8 mouse cellular contexts compared by ENCODE assay signal in genomic region chr15:12680750-12681149, GRCm38 (mm10). TPM values are rescaled to one million over a fixed set of nuclear protein-coding genes. Genes with fewer than 3 reads are reported as not detected.
DNase-seq lines count a peak whose midpoint lies in the region; ATAC-seq lines count a peak whose summit lies in the region.

No protein-coding gene starts in this region.

- H3K9me3 ChIP-seq in heart, embryonic 11.5 days (replicated peaks; ENCODE audit: control insufficient read depth, low read length): 0 out of 2 replicates have a peak, but pooled peaks cover 3% of the 10 kb centered on the region
- 0 out of 2 replicates have a peak, but pooled peaks cover 3% of the 10 kb centered on the region for H3K9me3 ChIP-seq in embryonic facial prominence, embryonic 14.5 days (ENCODE audit: control insufficient read depth, low read length)
- peaks cover 5% of the 10 kb centered on the region; the same call in 1 of the 2 replicates for H3K9me3 ChIP-seq in midbrain, embryonic 14.5 days (ENCODE audit: control insufficient read depth, low read length)
- no peaks in the 10 kb centered on the region; the same call in 1 of the 2 replicates for H3K9me3 ChIP-seq in midbrain, embryonic 10.5 days (replicated peaks)

- no peak overlapping the region for H3K4me3 ChIP-seq in heart, embryonic 11.5 days (ENCODE audit: low read depth, low read length)
- no peak overlapping the region for H3K4me3 ChIP-seq in embryonic facial prominence, embryonic 14.5 days (ENCODE audit: low read depth, low read length)
- no peak overlapping the region for H3K4me3 ChIP-seq in midbrain, embryonic 14.5 days (replicated peaks; ENCODE audit: low read depth, low read length)
- no peak overlapping the region for H3K4me3 ChIP-seq in midbrain, embryonic 10.5 days

- H3K9ac ChIP-seq in heart, embryonic 11.5 days (ENCODE audit: low read depth, low read length): no peak overlapping the region
- no peak overlapping the region for H3K9ac ChIP-seq in embryonic facial prominence, embryonic 14.5 days (ENCODE audit: low read depth, low read length)
- H3K9ac ChIP-seq in midbrain, embryonic 14.5 days (replicated peaks; ENCODE audit: low read length): no peak overlapping the region

- peak; percentile 22 for DNase-seq in heart, adult 18-20 months
- DNase-seq in embryonic facial prominence, embryonic 14.5 days (ENCODE audit: low spot score): peak; percentile 91
- DNase-seq in kidney, postnatal 10 days: peak; percentile 89
- DNase-seq in lung, postnatal 4 days: peak; percentile 49 to 72
- no peak for DNase-seq in thymus, postnatal 36 days
- DNase-seq in midbrain, embryonic 14.5 days: no peak
- DNase-seq in midbrain, embryonic 10.5 days (ENCODE audit: low spot score): no peak

- no peak for ATAC-seq in heart, embryonic 11.5 days (replicated peaks; ENCODE audit: insufficient number of reproducible peaks, low FRiP score, low TSS enrichment)
- ATAC-seq in embryonic facial prominence, embryonic 14.5 days (ENCODE audit: low read depth): peak; percentile 91
- no peak for ATAC-seq in midbrain, embryonic 14.5 days (ENCODE audit: low FRiP score, low TSS enrichment)

- H3K4me1 ChIP-seq in heart, embryonic 11.5 days (ENCODE audit: control insufficient read depth, insufficient read depth, low read length): no peaks in the 10 kb centered on the region
- peaks cover 27% of the 10 kb centered on the region for H3K4me1 ChIP-seq in embryonic facial prominence, embryonic 14.5 days (ENCODE audit: control insufficient read depth, insufficient read depth, low read length)
- 0 out of 2 replicates have a peak, but pooled peaks cover 4% of the 10 kb centered on the region for H3K4me1 ChIP-seq in midbrain, embryonic 14.5 days (ENCODE audit: control insufficient read depth, insufficient read depth, low read length)
- peaks cover 7% of the 10 kb centered on the region; the same call in 1 of the 2 replicates for H3K4me1 ChIP-seq in midbrain, embryonic 10.5 days

- 52% methylated on average over 7 of the region's 7 CpGs for WGBS in heart, embryonic 11.5 days (ENCODE audit: insufficient replicate concordance)
- 19% methylated on average over 7 of the region's 7 CpGs for WGBS in embryonic facial prominence, embryonic 14.5 days
- WGBS in midbrain, embryonic 14.5 days: 82% methylated on average over 7 of the region's 7 CpGs
- 77% methylated on average over 7 of the region's 7 CpGs for whole genome bisulfite sequencing in midbrain, embryonic 10.5 days

- H3K4me2 ChIP-seq in heart, embryonic 11.5 days: no peak overlapping the region
- peak overlapping the region; percentile 34 for H3K4me2 ChIP-seq in embryonic facial prominence, embryonic 14.5 days (ENCODE audit: low read depth, low read length)
- no peak overlapping the region for H3K4me2 ChIP-seq in midbrain, embryonic 14.5 days (ENCODE audit: low read length)

- no peak overlapping the region for H3K27ac ChIP-seq in heart, embryonic 11.5 days (ENCODE audit: low read depth, low read length)
- peak overlapping the region; percentile 79 for H3K27ac ChIP-seq in embryonic facial prominence, embryonic 14.5 days (replicated peaks; ENCODE audit: low read depth, low read length)
- H3K27ac ChIP-seq in midbrain, embryonic 14.5 days (replicated peaks; ENCODE audit: low read depth, low read length): no peak overlapping the region
- H3K27ac ChIP-seq in midbrain, embryonic 10.5 days (replicated peaks): no peak overlapping the region

- H3K27me3 ChIP-seq in heart, embryonic 11.5 days (ENCODE audit: control insufficient read depth, insufficient read depth, low read length): no peaks in the 10 kb centered on the region
- H3K27me3 ChIP-seq in embryonic facial prominence, embryonic 14.5 days (replicated peaks; ENCODE audit: control insufficient read depth, insufficient read depth, low read length): no peaks in the 10 kb centered on the region
- no peaks in the 10 kb centered on the region for H3K27me3 ChIP-seq in midbrain, embryonic 14.5 days (ENCODE audit: control insufficient read depth, insufficient read depth, low read length)
- no peaks in the 10 kb centered on the region for H3K27me3 ChIP-seq in midbrain, embryonic 10.5 days (ENCODE audit: low read depth, poor library complexity, severe bottlenecking)

- no peaks in the 10 kb centered on the region for H3K36me3 ChIP-seq in heart, embryonic 11.5 days (ENCODE audit: control insufficient read depth, insufficient read depth, low read length)
- no peaks in the 10 kb centered on the region for H3K36me3 ChIP-seq in embryonic facial prominence, embryonic 14.5 days (ENCODE audit: control insufficient read depth, insufficient read depth, low read length)
- H3K36me3 ChIP-seq in midbrain, embryonic 14.5 days (ENCODE audit: control insufficient read depth, insufficient read depth, low read length): no peaks in the 10 kb centered on the region
- peaks cover 5% of the 10 kb centered on the region; the same call in 1 of the 2 replicates for H3K36me3 ChIP-seq in midbrain, embryonic 10.5 days

RNA-seq across cellular contexts. Expression of gene Pdzd2, which starts 59.0 kb away (rescaled TPM):
- total RNA-seq in heart, adult 18-20 months (2021): 10 to 100 TPM; 68.0 to 82.0 TPM
- 9.7 and 12.5 TPM in 2 replicates for polyA plus RNA-seq in heart, embryonic 11.5 days (2014; fragmentation: Nextera tagmentation; extraction: Ambion mirVana)
- 22.3 and 28.0 TPM in 2 replicates for polyA plus RNA-seq in embryonic facial prominence, embryonic 14.5 days (2014; fragmentation: Nextera tagmentation; extraction: Ambion mirVana)
- polyA plus RNA-seq in midbrain, embryonic 14.5 days (2014; fragmentation: Nextera tagmentation; extraction: Ambion mirVana): 9.8 and 11.2 TPM in 2 replicates
- 6.1 TPM in 2 replicates for polyA plus RNA-seq in midbrain, embryonic 10.5 days (2016; fragmentation: Nextera tagmentation; extraction: Ambion mirVana)

Comparison
In these comparisons a context has a peak if more than half of its experiments do, and no peak if none do; other contexts are left out.
1. DNase-seq: peak in heart, adult 18-20 months (2 of 2), embryonic facial prominence, embryonic 14.5 days (single experiment), kidney, postnatal 10 days (single experiment) and lung, postnatal 4 days (2 of 2); none in thymus, postnatal 36 days (0 of 2), midbrain, embryonic 14.5 days (single experiment) and midbrain, embryonic 10.5 days (single experiment).